Mouse (Mus musculus): Measurements from ENCODE around the gene Bola2. TPM values are rescaled to one million over a fixed set of nuclear protein-coding genes. Genes with fewer than 3 reads are reported as not detected.
A peak's percentile ranks its signal among the peaks of the same experiment; 100 is the strongest.
"Not testable (repeated sequence)": the region's sequence is repeated elsewhere in the genome, so short reads cannot be mapped to it uniquely, and the experiment has no call there.

Bola2 gene
- polyA plus RNA-seq, 1 experiment from 2014 or later = 208 TPM

DNA sequence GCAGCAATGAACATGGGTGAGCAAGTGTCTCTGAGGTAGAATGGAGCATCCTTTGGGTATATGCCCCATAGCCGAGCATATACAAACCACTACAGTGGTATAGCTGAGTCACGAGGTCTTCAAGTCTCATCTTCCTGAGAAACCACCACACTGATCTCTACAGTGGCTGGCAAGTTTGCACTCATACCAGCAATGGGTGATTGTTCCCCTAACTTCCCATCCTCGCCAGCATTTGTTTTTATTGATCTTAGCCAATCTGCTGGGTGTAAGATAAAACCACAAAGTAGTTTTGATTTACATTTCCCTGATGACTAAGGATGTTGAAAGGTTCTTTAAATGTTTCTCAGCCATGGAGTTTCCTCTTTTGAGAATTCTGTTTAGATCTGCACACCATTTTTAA lies 29.9 kb downstream of the Bola2 start:
- 85% methylated on average over 3 of the region's 3 CpGs for WGBS

DNA sequence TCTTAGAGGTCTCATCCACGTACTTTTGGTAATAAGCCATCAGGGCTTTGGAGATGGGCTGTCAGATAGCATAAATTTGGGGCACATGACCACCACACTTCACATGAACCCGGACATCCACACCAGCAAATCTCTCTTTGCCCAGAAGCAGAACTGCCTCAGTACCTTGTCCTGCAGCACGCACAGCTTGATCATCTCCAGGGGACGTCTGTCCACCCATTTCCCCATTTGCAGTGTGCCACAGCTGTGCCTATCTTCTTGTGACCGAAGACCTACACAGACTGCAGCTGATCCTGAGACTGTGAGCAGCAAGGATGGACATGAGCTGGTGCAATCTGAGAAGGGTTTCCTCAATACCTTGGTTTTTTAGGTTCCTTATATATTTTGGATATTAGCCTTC lies 30.5 kb downstream of the Bola2 start:
- H3K27me3 ChIP-seq (ENCODE audit: insufficient read depth, poor library complexity, severe bottlenecking) = no peaks in the 10 kb centered on the region
- H3K36me3 ChIP-seq = no peaks in the 10 kb centered on the region
- H3K4me1 ChIP-seq (replicated peaks) = no peaks in the 10 kb centered on the region
- no peak for DNase-seq (ENCODE audit: low spot score)
- 85% methylated on average over 5 of the region's 5 CpGs for WGBS
- no peak overlapping the region for H3K4me3 ChIP-seq
- H3K27ac ChIP-seq = no peak overlapping the region
- H3K9me3 ChIP-seq = no peaks in the 10 kb centered on the region

More for the DNA sequence above, 29.9 kb downstream of the Bola2 start:
- DNase-seq (ENCODE audit: low spot score) = no peak
- H3K4me3 ChIP-seq = no peak overlapping the region
- H3K9me3 ChIP-seq = no peaks in the 10 kb centered on the region
- H3K27me3 ChIP-seq (ENCODE audit: insufficient read depth, poor library complexity, severe bottlenecking) = no peaks in the 10 kb centered on the region
- H3K27ac ChIP-seq = no peak overlapping the region
- no peaks in the 10 kb centered on the region for H3K4me1 ChIP-seq (replicated peaks)
- no peaks in the 10 kb centered on the region for H3K36me3 ChIP-seq

DNA sequence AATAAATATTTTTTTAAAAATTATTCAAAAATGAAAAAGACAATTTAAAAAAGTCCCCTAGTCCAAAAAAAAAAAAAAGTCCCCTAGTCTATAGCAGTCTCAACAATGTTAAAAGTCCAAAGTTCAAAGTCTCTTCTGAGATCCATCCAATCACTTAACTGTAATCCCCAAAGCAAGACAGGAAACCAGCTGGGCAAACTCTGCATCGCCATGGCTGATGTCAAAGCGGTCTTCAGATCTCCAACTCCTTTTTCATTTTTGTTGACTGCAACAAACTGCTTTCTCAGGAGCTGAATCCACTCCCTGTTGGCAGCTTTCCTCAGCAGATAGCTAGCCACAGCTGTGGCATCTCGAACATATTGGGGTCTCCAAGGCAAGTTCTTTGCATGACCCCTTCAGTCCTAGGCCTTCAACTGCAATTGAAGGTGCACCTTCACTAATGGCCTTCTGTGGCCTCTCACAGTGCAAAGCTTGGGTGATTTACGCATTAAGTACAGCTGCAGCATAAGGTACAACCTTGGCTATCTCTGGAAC lies 35.1 kb downstream of the Bola2 start:
- DNase-seq (ENCODE audit: low spot score); H3K4me1 ChIP-seq (replicated peaks); H3K9me3 ChIP-seq; H3K4me3 ChIP-seq; H3K27ac ChIP-seq; H3K36me3 ChIP-seq; H3K27me3 ChIP-seq (ENCODE audit: insufficient read depth, poor library complexity, severe bottlenecking): not testable (repeated sequence)
- WGBS = 86% methylated on average over 4 of the region's 4 CpGs

- Histone ChIP-seq H3K27me3 (ENCODE audit: insufficient read depth, poor library complexity, severe bottlenecking) (no peaks in the 10 kb centered on the region), H3K36me3 (no peaks in the 10 kb centered on the region), H3K27ac (no peak overlapping the region), H3K9me3 (no peaks in the 10 kb centered on the region), H3K4me3 (no peak overlapping the region), H3K4me1 (replicated peaks) (peaks cover 7% of the 10 kb centered on the region; the same call in 1 of the 2 replicates)
- 74% methylated on average over 8 of the region's 8 CpGs for WGBS
- no peak for DNase-seq (ENCODE audit: low spot score)
These were observed 40.9 kb downstream of the Bola2 start for GRCm38 (mm10) chr7:126736122-126736521.

DNA sequence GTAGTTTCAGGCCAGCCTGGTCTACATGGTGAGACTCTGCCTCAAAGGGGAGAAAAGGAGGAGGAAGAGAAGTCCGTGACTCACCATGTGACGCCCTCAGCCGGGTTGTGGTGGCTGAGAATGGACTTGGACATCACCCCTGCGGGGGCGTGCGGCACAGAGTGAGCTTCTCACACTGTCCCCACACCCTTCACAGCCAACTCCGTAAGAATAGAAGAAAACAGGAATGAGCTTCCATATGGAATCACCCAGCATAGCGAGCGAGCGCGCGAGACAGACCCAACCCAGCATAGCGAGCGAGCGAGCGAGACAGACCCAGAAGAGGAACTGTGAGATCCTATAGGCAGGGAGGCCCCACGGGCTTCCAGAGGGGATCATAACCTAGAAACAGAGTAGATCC lies 44.4 kb downstream of the Bola2 start:
- WGBS = 80% methylated on average over 17 of the region's 17 CpGs
- H3K27ac ChIP-seq = peak overlapping the region; percentile 29; the same call in 1 of the 2 replicates

DNA sequence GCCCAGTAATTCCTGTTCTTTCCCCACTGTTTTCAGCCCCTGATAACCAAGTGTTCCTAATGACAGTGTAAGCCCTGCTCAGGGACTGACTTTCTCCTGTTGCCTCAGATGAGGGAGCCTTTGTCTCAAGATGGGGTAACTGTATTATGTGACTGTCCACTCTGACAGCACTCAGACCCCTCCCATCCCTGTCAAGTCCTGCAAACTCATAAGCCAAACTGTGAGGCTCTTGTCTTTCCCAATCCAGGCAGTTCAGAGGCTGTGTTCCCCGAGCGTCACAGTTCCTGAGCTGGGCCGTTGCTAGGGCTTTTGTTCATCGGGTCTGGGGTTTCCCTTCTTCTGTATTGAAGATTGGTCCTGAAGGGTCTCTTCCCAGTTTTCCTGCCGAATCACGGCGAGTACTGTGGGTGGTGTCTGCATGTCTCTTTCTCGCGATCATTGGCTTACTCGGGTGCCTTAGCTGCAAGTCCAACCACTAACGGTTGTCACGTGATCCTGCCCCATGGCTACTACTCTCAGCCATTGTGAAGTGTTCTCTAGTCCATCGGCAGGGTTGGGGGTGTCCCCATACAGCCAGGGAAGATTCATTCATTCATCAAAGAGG lies 45.0 kb downstream of the Bola2 start:
- Histone ChIP-seq H3K27me3 (ENCODE audit: insufficient read depth, poor library complexity, severe bottlenecking) (no peaks in the 10 kb centered on the region), H3K36me3 (no peaks in the 10 kb centered on the region), H3K9me3 (no peaks in the 10 kb centered on the region), H3K4me3 (no peak overlapping the region), H3K27ac (peak overlapping the region; percentile 29; the same call in 1 of the 2 replicates), H3K4me1 (replicated peaks) (peaks cover 7% of the 10 kb centered on the region; the same call in 1 of the 2 replicates)
- DNase-seq (ENCODE audit: low spot score) = no peak
- 80% methylated on average over 13 of the region's 13 CpGs for WGBS

More for the DNA sequence above, 44.4 kb downstream of the Bola2 start:
- Histone ChIP-seq H3K27me3 (ENCODE audit: insufficient read depth, poor library complexity, severe bottlenecking) (no peaks in the 10 kb centered on the region), H3K9me3 (no peaks in the 10 kb centered on the region), H3K36me3 (no peaks in the 10 kb centered on the region), H3K4me3 (no peak overlapping the region), H3K4me1 (replicated peaks) (peaks cover 7% of the 10 kb centered on the region; the same call in 1 of the 2 replicates)
- DNase-seq (ENCODE audit: low spot score) = no peak

DNA sequence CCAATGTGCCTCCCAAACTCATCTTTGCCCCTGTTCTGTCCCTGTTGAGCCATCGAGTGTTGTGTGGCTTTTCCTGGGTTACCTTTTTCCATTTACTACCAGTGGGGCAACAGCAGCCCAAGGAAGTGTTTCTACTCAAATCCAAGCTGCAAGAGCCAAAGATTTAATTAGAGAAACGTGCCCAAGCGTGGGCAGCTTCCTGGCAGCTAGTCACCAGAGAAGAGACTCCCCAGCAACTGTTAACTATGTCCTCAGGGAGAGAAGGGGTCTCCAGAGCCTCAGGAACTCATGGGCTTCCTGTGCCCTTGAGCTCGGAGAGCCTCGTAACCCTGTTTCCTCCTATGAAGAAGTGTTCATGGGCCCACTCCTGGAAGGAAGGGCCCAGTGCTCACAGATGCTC lies 45.8 kb downstream of the Bola2 start:
- Histone ChIP-seq H3K4me1 (replicated peaks) (peaks cover 7% of the 10 kb centered on the region; the same call in 1 of the 2 replicates), H3K9me3 (no peaks in the 10 kb centered on the region), H3K27me3 (ENCODE audit: insufficient read depth, poor library complexity, severe bottlenecking) (no peaks in the 10 kb centered on the region), H3K4me3 (no peak overlapping the region), H3K27ac (no peak overlapping the region), H3K36me3 (no peaks in the 10 kb centered on the region)
- DNase-seq (ENCODE audit: low spot score) = no peak
- WGBS = 78% methylated on average over 5 of the region's 5 CpGs

DNA sequence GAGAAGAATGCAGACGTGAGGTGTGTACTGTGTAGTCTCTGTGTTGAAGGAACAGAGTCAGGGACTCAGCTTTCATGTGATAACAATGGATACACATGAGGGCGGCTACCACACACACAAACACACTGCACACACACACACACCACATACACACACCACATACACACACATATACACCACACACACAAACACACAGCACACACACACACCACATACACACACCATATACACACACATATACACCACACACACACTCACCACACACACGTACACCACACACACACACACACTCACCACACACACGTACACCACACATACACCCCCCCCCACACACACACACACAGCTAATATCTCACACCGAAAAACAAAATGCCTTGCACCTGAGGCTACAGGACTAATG lies 46.3 kb downstream of the Bola2 start:
- no peak for DNase-seq (ENCODE audit: low spot score)
- Histone ChIP-seq H3K27me3 (ENCODE audit: insufficient read depth, poor library complexity, severe bottlenecking) (no peaks in the 10 kb centered on the region), H3K36me3 (no peaks in the 10 kb centered on the region), H3K4me3 (no peak overlapping the region), H3K9me3 (no peaks in the 10 kb centered on the region), H3K4me1 (replicated peaks) (peaks cover 7% of the 10 kb centered on the region; the same call in 1 of the 2 replicates), H3K27ac (no peak overlapping the region)
- WGBS = 87% methylated on average over 5 of the region's 5 CpGs

- Histone ChIP-seq H3K4me3 (no peak overlapping the region), H3K9me3 (no peaks in the 10 kb centered on the region), H3K27ac (no peak overlapping the region), H3K4me1 (replicated peaks) (peaks cover 12% of the 10 kb centered on the region; the same call in 1 of the 2 replicates), H3K27me3 (ENCODE audit: insufficient read depth, poor library complexity, severe bottlenecking) (no peaks in the 10 kb centered on the region), H3K36me3 (no peaks in the 10 kb centered on the region)
- no peak for DNase-seq (ENCODE audit: low spot score)
- 92% methylated on average over 13 of the region's 13 CpGs for WGBS
These were observed 46.8 kb downstream of the Bola2 start for GRCm38 (mm10) chr7:126741964-126742482.

- Histone ChIP-seq H3K27ac (no peak overlapping the region; the same call in 1 of the 2 replicates), H3K4me3 (no peak overlapping the region), H3K27me3 (ENCODE audit: insufficient read depth, poor library complexity, severe bottlenecking) (no peaks in the 10 kb centered on the region), H3K4me1 (replicated peaks) (peaks cover 6% of the 10 kb centered on the region; the same call in 1 of the 2 replicates), H3K36me3 (no peaks in the 10 kb centered on the region), H3K9me3 (no peaks in the 10 kb centered on the region)
- 91% methylated on average over 12 of the region's 12 CpGs for WGBS
- DNase-seq (ENCODE audit: low spot score) = no peak
These were observed 50.9 kb downstream of the Bola2 start for GRCm38 (mm10) chr7:126746066-126746465.

- Histone ChIP-seq H3K4me3 (no peak overlapping the region), H3K4me1 (replicated peaks) (peaks cover 6% of the 10 kb centered on the region; the same call in 1 of the 2 replicates), H3K36me3 (no peaks in the 10 kb centered on the region), H3K27ac (no peak overlapping the region), H3K9me3 (no peaks in the 10 kb centered on the region), H3K27me3 (ENCODE audit: insufficient read depth, poor library complexity, severe bottlenecking) (no peaks in the 10 kb centered on the region)
- no peak for DNase-seq (ENCODE audit: low spot score)
- WGBS = 40% methylated on average over 6 of the region's 6 CpGs
These were observed 51.6 kb downstream of the Bola2 start for GRCm38 (mm10) chr7:126746798-126747197.

DNA sequence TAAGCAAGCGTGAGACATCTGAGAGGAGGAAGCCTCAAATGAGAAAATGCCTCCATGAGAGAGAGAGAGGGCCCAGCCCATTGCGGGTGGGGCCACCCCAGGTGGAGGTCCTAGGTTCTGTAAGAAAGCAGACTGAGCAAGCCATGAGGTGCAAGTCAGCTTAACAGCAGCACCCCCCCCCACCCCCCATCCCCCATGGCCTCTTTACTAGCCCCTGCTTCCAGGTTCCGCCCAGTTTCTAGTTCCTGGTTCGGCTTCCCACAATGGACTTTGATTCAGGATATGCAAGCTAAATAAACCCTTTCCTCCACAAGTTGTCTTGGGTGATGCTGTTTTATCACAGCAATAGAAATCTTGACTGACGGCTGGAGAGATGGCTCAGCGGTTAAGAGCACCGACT lies 53.6 kb downstream of the Bola2 start:
- Histone ChIP-seq H3K4me1 (replicated peaks) (peaks cover 6% of the 10 kb centered on the region; the same call in 1 of the 2 replicates), H3K9me3 (no peaks in the 10 kb centered on the region), H3K27me3 (ENCODE audit: insufficient read depth, poor library complexity, severe bottlenecking) (no peaks in the 10 kb centered on the region), H3K27ac (no peak overlapping the region), H3K4me3 (no peak overlapping the region), H3K36me3 (no peaks in the 10 kb centered on the region)
- WGBS = 78% methylated on average over 7 of the region's 7 CpGs
- no peak for DNase-seq (ENCODE audit: low spot score)

All from hindbrain, embryonic 10.5 days (tissue).